Mouse (Mus musculus): ENCODE data around the gene Ccdc96.

DNA sequence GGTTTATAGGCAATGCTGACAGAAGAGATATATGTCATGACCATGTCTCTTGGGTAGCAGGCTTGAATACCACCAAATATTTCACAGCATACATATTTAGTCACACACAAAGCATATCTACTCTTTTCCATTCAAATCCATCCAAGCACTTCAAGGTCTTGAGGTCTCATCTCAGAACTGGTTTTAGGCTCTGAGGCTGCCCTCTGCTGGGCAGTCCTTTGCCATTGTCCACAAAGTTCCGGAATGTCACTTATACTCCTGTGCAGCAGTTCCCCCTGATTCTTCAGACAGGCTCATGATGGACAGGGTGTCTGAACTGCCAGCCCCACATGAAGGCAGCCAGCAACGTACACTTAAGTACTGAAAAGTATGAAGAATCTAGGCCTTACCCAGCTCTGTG, 4.8 kb downstream of the Ccdc96 start:
- TF ChIP-seq POLR2A (IDR thresholded peaks at IDR 0.05; ENCODE audit: insufficient read depth, low read depth, low read length) (no peak), CTCF (IDR thresholded peaks at IDR 0.05; ENCODE audit: insufficient read depth, low read depth, low read length) (no peak)

Measured in olfactory bulb, adult 2 months (tissue).